Mouse (Mus musculus) liver, adult 2 months (tissue): ENCODE results near the gene Mcf2l.

Experiments used
- CTCF ChIP-seq: fragments of 200-500 bp; IDR thresholded peaks from 2 replicates; pipeline ENCODE4 v1.5.1; 2011; ENCODE audit warnings: low read depth, low read length, control low read depth
- POLR2A ChIP-seq: fragments of 200-500 bp; IDR thresholded peaks from 2 replicates; pipeline ENCODE4 v1.6.1; 2011; ENCODE audit warnings: low read length, control low read depth; ENCODE audit not compliant: insufficient read depth; ENCODE audit errors: extremely low read depth

DNA sequence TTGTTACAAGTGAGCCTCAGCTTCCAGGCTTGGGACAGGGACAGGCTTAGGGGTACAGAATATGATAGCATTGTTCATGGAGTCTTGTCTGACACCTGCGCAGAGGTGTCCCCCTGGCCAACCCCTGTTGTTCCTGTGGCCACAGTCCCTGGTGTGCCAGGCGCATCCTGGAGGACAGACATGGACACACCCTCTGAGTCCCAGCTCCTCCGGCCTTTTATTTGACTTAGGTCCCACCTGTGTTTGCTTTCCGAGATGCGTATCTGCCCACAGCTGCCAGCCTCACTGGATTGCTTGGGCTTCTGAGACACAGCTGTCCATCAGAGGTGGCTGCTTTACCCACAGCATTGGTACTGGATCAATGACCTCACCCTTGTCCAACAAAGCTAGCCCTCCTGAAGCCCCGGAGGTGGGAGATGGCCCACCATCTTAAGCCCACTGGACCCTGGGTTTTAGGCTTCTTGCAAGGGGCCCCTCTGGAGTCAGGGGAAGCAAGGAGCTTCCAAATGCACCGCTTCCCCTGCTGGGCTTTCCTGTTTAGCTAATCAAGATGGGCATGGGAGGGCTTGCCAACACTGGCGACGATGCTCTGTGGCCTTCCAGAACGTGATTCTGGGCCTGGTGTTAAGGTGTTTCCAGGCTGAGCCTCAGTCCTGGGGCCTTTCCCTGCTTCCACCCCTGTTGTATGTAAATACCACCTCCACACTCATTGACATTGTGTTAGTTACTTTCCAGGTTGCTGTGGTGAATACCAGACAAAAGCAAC lies 67.7 kb downstream of the Mcf2l start:
- no peak for TF ChIP-seq POLR2A
- no peak for TF ChIP-seq CTCF
